Mouse (Mus musculus) adrenal gland, postnatal 14 days (tissue): ENCODE data around the gene 1600014C10Rik. TPM values are rescaled to one million over a fixed set of nuclear protein-coding genes. Genes with fewer than 3 reads are reported as not detected.

Experiments
- DNase-seq: peaks from one replicate; pipeline ENCODE4 v3.0.0; 2021; ENCODE audit warnings: mixed read lengths
- long read RNA-seq, 2 experiments: library from polyadenylated mRNA; stranded (forward); transcript quantifications; one replicate each; pipeline ENCODE4 v2.0.0; 2021
- total RNA-seq: library from RNA; stranded (reverse); gene quantifications from 2 replicates; pipeline ENCODE4 v1.2.3, GENCODE M21; 2021

Gene 1600014C10Rik
- 36.1 and 50.2 TPM in 2 replicates for total RNA-seq
- long read RNA-seq, experiment 1, transcript 1600014C10Rik-205 (3 exons, 3,283 nt), result major isoform, 44 of 76 reads
- long read RNA-seq, experiment 1, transcript 1600014C10Rik-204 (3 exons, 3,341 nt), result minor isoform, 17 of 76 reads
- long read RNA-seq, experiment 1, partial matches to known transcripts, result 4 of 76 reads
- long read RNA-seq, experiment 1, other reads (novel, unspliced or antisense), result 8 of 76 reads
- long read RNA-seq, experiment 2, transcript 1600014C10Rik-205 (3 exons, 3,283 nt), result major isoform, 49 of 81 reads
- long read RNA-seq, experiment 2, transcript 1600014C10Rik-204 (3 exons, 3,341 nt), result minor isoform, 11 of 81 reads
- long read RNA-seq, experiment 2, partial matches to known transcripts, result 1 of 81 reads
- long read RNA-seq, experiment 2, other reads (novel, unspliced or antisense), result 16 of 81 reads

- DNase-seq, result peak; percentile 75
Measured at GRCm38 (mm10) chr7:38182962-38183687, at the start of gene 1600014C10Rik. 1600014C10Rik (plus strand) TSS chr7:38183217.

- DNase-seq, result no peak
Measured at GRCm38 (mm10) chr7:38134471-38134870, 48.5 kb upstream of the 1600014C10Rik start.

DNA sequence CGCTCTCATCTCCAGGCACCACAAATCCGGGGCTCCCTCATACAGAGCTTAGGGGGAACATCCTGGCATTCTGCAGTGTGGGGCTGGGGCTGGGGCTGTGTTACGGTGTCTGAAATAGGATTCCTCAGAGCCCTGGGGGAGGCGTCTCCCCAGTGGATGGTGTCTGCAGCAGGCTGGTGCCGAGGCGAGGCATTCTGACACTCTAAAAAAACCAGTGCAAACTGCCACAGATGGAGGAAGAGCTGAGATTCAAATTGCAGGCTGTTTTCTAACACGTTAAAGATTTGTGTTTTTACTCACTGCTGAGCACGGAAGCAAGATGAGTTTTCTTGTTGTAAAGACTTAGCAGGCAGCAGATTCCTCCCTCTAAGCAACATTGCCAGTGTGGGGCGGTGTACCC is 42.7 kb upstream of the 1600014C10Rik start:
- no peak for DNase-seq

GRCm38 (mm10) chr7:38141747-38142545 is 41.1 kb upstream of the 1600014C10Rik start:
- DNase-seq, result peak; percentile 90

- no peak for DNase-seq
Measured at GRCm38 (mm10) chr7:38147477-38147876, 35.5 kb upstream of the 1600014C10Rik start.

DNA sequence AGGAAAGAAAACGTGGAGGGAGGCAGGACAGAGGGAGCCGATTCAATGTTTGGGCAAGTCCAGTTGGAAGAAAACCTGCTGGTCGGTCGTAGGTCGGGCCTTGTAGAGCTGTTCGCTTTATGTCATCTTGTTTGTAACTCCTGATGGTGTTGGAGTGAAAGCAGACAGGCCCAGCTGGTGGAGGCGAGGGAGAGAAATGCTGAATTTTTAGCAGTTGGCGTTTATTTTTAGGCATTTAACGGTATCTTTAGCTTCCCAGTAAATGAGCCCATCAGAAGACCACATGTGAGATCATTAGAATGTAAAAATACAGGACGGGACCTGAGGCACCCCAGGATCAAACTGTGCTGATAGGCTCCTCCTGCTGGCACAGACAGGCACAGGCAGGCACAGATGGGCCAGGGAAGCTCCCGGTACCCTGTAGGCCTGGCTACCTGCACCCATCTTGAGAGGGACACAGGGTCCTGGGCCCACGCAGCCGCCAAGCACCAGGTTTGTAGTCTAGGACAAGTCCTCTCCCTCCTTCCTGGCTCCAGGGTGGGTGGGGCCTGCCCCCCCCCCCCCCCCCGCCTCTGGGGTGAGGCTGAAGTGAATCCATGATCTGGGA is 31.2 kb upstream of the 1600014C10Rik start:
- no peak for DNase-seq

GRCm38 (mm10) chr7:38152571-38152970 is 30.4 kb upstream of the 1600014C10Rik start:
- no peak for DNase-seq

GRCm38 (mm10) chr7:38155829-38156228 is 27.2 kb upstream of the 1600014C10Rik start:
- no peak for DNase-seq

DNA sequence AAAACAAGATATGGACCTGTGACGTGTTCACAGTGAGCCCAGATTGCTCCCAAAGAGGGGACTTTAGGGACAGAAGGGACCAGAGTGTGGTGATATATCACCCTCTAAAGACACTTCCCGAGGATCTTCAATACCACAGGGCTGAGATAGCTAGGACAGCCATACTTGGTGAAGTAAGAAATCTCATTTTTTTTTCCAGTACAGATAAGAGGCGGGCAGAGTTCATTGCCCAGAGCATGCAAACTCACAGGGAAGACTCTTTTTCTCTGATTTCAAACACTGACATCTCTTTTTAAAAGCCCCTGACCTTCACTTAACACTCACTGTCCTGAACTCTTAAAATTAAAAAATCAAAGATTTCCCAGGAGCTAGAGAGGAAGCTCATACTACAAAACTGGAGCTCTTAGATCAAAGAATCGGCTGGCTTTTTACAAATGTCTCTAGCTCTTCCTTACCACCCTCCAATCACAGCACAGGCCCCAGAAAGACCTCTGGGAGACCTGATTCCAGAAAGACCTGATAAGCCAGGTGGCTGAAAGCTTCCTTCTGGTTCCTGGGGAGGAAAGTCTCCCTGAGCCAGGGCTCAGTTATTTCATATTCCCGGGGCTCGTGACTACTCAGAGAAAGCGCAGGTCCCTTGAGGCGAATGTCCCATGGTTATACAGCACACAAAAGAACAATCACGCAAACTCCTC is 24.1 kb upstream of the 1600014C10Rik start:
- DNase-seq, result no peak

DNA sequence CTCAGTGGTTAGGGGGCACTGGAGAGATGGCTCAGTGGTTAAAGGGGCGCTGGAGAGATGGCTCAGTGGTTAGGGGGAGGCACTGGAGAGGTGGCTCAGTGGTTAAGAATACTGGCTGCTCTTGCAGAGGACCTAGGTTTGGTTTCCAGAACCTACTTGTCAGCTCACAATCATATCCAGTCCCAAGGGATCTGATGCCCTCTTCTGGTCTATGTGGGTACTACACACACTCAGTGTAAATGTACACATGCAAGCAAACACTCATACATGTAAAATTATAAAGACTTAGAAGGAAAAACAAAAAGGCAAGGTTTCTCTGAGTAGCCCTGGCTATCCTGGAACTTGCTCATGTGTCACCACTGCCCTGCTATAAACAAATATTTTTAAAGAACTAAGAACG is 21.6 kb upstream of the 1600014C10Rik start:
- DNase-seq, result no peak

DNA sequence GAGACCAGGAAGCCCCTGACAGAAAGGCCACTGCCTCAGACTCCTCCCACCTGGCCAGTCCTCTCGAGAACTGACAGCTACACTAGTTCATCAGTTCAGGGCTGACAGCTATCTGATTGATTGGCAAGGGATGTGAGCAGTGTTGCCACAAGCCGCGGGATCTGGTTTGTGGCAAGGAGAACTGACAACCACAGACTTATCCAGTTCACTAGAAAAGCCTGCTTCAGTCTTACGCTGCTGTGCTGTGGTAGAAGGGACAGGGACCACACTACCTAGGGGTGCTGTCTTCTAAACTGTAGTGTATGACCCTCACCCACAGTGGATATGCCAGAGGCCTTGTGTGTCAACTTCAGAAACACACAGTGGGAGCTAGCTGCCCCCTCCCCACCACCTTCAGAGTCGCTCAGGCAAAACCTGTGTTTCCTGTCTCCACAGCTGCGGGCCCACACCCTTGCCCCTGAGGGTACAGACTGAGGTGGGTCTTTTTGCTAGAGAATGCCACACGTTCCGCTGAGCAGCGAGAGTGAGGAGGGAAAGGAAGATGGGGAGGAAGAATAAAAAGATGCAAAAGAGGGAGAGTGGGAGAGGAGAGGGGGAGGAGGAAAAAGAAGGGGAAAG is 19.5 kb upstream of the 1600014C10Rik start:
- DNase-seq, result no peak

GRCm38 (mm10) chr7:38166930-38167645 is 15.9 kb upstream of the 1600014C10Rik start:
- DNase-seq, result peak; percentile 21

GRCm38 (mm10) chr7:38167724-38168141 is 15.3 kb upstream of the 1600014C10Rik start:
- peak; percentile 76 for DNase-seq

DNA sequence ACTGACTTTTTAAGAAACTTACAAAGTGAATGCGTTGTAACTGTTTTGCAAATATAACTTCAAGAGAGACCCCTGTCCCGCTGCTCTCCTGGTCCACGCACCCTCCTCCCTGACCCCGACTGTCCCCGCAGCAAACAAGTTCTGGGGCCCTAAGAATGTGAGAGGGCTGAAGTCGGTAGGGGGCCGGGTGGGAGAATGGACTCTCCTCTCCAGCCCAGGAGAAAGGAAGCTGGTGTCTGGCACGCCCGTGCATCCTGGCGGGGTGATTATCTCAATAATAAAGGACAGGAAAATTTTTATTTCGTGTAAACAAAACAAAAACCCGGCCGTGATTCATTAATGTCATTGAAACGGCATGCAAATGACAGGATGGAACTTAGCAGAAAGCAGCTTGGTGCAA is 9.1 kb upstream of the 1600014C10Rik start:
- DNase-seq, result no peak

- DNase-seq, result peak; percentile 36
Measured at GRCm38 (mm10) chr7:38174321-38175148, 8.5 kb upstream of the 1600014C10Rik start.

- no peak for DNase-seq
Measured at GRCm38 (mm10) chr7:38176056-38176455, 7.0 kb upstream of the 1600014C10Rik start.

GRCm38 (mm10) chr7:38179896-38180295 is 3.1 kb upstream of the 1600014C10Rik start:
- DNase-seq, result no peak

GRCm38 (mm10) chr7:38181366-38181765 is 1.7 kb upstream of the 1600014C10Rik start:
- no peak for DNase-seq

DNA sequence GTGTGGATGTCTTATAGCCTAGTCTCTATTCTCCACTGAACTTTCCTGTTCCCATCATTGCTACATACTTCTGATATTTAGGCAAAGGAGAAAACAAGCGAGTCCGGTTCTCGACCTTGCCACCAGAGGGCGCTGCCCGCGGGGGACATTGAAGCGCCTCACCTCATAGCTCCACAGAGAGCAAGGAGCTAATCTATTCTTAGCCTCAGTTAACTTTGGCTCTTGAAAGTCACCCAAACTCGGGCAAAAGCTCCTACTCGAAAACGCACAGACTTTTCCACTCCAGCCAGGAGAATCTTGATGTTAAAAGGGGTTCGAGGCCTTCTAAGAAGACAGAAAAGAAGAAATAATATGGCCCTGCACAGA is 438 bp upstream of the 1600014C10Rik start:
- DNase-seq, result peak; percentile 93
